Mouse (Mus musculus): ENCODE measurements around the gene Vps8. TPM values are rescaled to one million over a fixed set of nuclear protein-coding genes. Genes with fewer than 3 reads are reported as not detected.

Gene Vps8
- polyA plus RNA-seq, 1 experiment from 2014 or later: 33.1 TPM

- no peak overlapping the region for H3K27ac ChIP-seq (ENCODE audit: low read depth, low read length)
- ATAC-seq: no peak
- no peaks in the 10 kb centered on the region for H3K4me1 ChIP-seq (ENCODE audit: control insufficient read depth, insufficient read depth, low read depth, low read length)
- 91% methylated on average over 9 of the region's 9 CpGs for WGBS
- H3K36me3 ChIP-seq (ENCODE audit: control insufficient read depth, insufficient read depth, low read length): peaks cover 23% of the 10 kb centered on the region
- H3K4me3 ChIP-seq (ENCODE audit: low read length): no peak overlapping the region
- H3K27me3 ChIP-seq (replicated peaks; ENCODE audit: control insufficient read depth, insufficient read depth, low read length): no peaks in the 10 kb centered on the region
- no peak overlapping the region for H3K4me2 ChIP-seq (ENCODE audit: low read length)
- H3K9ac ChIP-seq (ENCODE audit: low read depth, low read length): no peak overlapping the region
- no peaks in the 10 kb centered on the region for H3K9me3 ChIP-seq (ENCODE audit: control insufficient read depth, low read length)
Observed at GRCm38 (mm10) chr16:21478376-21478775, 55.5 kb downstream of the Vps8 start.

- H3K4me1 ChIP-seq (ENCODE audit: control insufficient read depth, insufficient read depth, low read depth, low read length): no peaks in the 10 kb centered on the region
- no peaks in the 10 kb centered on the region for H3K27me3 ChIP-seq (replicated peaks; ENCODE audit: control insufficient read depth, insufficient read depth, low read length)
- WGBS: 94% methylated on average over 5 of the region's 5 CpGs
- 0 out of 2 replicates have a peak, but pooled peaks cover 5% of the 10 kb centered on the region for H3K36me3 ChIP-seq (ENCODE audit: control insufficient read depth, insufficient read depth, low read length)
- H3K9me3 ChIP-seq (ENCODE audit: control insufficient read depth, low read length): no peaks in the 10 kb centered on the region
- ATAC-seq: no peak
- no peak overlapping the region for H3K9ac ChIP-seq (ENCODE audit: low read depth, low read length)
- no peak overlapping the region for H3K4me3 ChIP-seq (ENCODE audit: low read length)
- no peak overlapping the region for H3K27ac ChIP-seq (ENCODE audit: low read depth, low read length)
- H3K4me2 ChIP-seq (ENCODE audit: low read length): no peak overlapping the region
Observed at GRCm38 (mm10) chr16:21483803-21484202, 60.9 kb downstream of the Vps8 start.

DNA sequence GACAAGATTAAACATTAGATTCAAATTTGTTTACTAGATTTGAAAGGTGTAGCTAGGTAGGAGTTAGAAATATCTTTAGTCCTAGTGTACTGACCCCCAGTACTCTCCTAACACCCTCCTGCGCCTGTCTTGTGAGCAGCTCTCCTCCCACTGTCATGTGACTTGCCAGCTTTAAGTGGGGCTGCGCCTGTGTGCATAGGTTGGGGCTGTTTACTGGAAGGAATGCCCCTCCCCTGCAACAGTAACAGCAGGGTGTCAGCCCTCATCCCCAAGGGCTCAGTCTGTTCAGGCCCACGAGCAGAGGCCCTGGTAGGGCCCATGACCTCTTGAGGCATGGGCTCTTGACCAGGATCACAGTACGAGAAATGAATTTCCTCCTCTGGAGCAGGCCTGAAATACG lies 62.8 kb downstream of the Vps8 start:
- 68% methylated on average over 5 of the region's 5 CpGs for WGBS
- no peak for ATAC-seq

GRCm38 (mm10) chr16:21488413-21488812 lies 65.5 kb downstream of the Vps8 start:
- 43% methylated on average over 4 of the region's 4 CpGs for WGBS
- Histone ChIP-seq H3K4me1 (ENCODE audit: control insufficient read depth, insufficient read depth, low read depth, low read length) (peaks cover 3% of the 10 kb centered on the region; the same call in 1 of the 2 replicates), H3K27me3 (replicated peaks; ENCODE audit: control insufficient read depth, insufficient read depth, low read length) (no peaks in the 10 kb centered on the region), H3K27ac (ENCODE audit: low read depth, low read length) (no peak overlapping the region), H3K4me3 (ENCODE audit: low read length) (no peak overlapping the region), H3K4me2 (ENCODE audit: low read length) (no peak overlapping the region), H3K9ac (ENCODE audit: low read depth, low read length) (no peak overlapping the region), H3K36me3 (ENCODE audit: control insufficient read depth, insufficient read depth, low read length) (0 out of 2 replicates have a peak, but pooled peaks cover 2% of the 10 kb centered on the region), H3K9me3 (ENCODE audit: control insufficient read depth, low read length) (no peaks in the 10 kb centered on the region)
- peak; percentile 64; the same call in 1 of the 2 replicates for ATAC-seq

More for the DNA sequence above, 62.8 kb downstream of the Vps8 start:
- Histone ChIP-seq H3K4me2 (ENCODE audit: low read length) (no peak overlapping the region), H3K27me3 (replicated peaks; ENCODE audit: control insufficient read depth, insufficient read depth, low read length) (no peaks in the 10 kb centered on the region), H3K9me3 (ENCODE audit: control insufficient read depth, low read length) (no peaks in the 10 kb centered on the region), H3K36me3 (ENCODE audit: control insufficient read depth, insufficient read depth, low read length) (0 out of 2 replicates have a peak, but pooled peaks cover 2% of the 10 kb centered on the region), H3K27ac (ENCODE audit: low read depth, low read length) (no peak overlapping the region), H3K4me1 (ENCODE audit: control insufficient read depth, insufficient read depth, low read depth, low read length) (no peaks in the 10 kb centered on the region), H3K9ac (ENCODE audit: low read depth, low read length) (no peak overlapping the region), H3K4me3 (ENCODE audit: low read length) (no peak overlapping the region)

- no peak overlapping the region for H3K27ac ChIP-seq (ENCODE audit: low read depth, low read length)
- no peak for ATAC-seq
- H3K27me3 ChIP-seq (replicated peaks; ENCODE audit: control insufficient read depth, insufficient read depth, low read length): no peaks in the 10 kb centered on the region
- no peak overlapping the region for H3K9ac ChIP-seq (ENCODE audit: low read depth, low read length)
- no peak overlapping the region for H3K4me3 ChIP-seq (ENCODE audit: low read length)
- 76% methylated on average over 5 of the region's 5 CpGs for WGBS
- H3K9me3 ChIP-seq (ENCODE audit: control insufficient read depth, low read length): no peaks in the 10 kb centered on the region
- peaks cover 3% of the 10 kb centered on the region; the same call in 1 of the 2 replicates for H3K4me1 ChIP-seq (ENCODE audit: control insufficient read depth, insufficient read depth, low read depth, low read length)
- no peaks in the 10 kb centered on the region for H3K36me3 ChIP-seq (ENCODE audit: control insufficient read depth, insufficient read depth, low read length)
- H3K4me2 ChIP-seq (ENCODE audit: low read length): no peak overlapping the region
Observed at GRCm38 (mm10) chr16:21492346-21492745, 69.4 kb downstream of the Vps8 start.

DNA sequence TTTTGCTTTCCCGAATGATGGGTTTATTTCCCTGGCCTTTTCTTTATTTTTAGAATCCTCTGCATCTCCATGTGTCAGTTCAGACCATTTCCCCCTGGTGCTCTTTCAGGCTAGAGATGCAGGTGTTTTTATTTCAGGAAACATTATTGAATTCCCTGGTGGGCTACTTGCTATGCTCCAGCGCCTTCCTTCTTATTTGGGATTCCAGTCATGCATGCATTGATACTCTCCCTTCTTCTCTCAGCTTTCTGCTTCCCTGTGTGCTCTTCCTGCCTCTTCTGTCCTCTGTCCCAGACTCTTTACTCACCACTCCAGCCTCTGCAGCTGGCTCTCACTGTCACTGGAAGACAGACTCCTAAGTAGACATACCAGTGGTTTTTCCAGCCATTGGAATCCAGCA lies 70.0 kb downstream of the Vps8 start:
- 28% methylated on average over 2 of the region's 2 CpGs for WGBS
- H3K36me3 ChIP-seq (ENCODE audit: control insufficient read depth, insufficient read depth, low read length): no peaks in the 10 kb centered on the region
- no peak overlapping the region; the same call in 1 of the 2 replicates for H3K9ac ChIP-seq (ENCODE audit: low read depth, low read length)
- no peak overlapping the region for H3K4me3 ChIP-seq (ENCODE audit: low read length)
- peak overlapping the region; percentile 39; the same call in 1 of the 2 replicates for H3K27ac ChIP-seq (ENCODE audit: low read depth, low read length)
- H3K27me3 ChIP-seq (replicated peaks; ENCODE audit: control insufficient read depth, insufficient read depth, low read length): no peaks in the 10 kb centered on the region
- no peaks in the 10 kb centered on the region for H3K9me3 ChIP-seq (ENCODE audit: control insufficient read depth, low read length)
- peak; percentile 58; the same call in 1 of the 2 replicates for ATAC-seq
- H3K4me2 ChIP-seq (ENCODE audit: low read length): no peak overlapping the region
- H3K4me1 ChIP-seq (ENCODE audit: control insufficient read depth, insufficient read depth, low read depth, low read length): peaks cover 3% of the 10 kb centered on the region; the same call in 1 of the 2 replicates

- WGBS: 95% methylated on average over 6 of the region's 6 CpGs
- H3K27ac ChIP-seq (ENCODE audit: low read depth, low read length): no peak overlapping the region
- no peaks in the 10 kb centered on the region for H3K36me3 ChIP-seq (ENCODE audit: control insufficient read depth, insufficient read depth, low read length)
- peaks cover 3% of the 10 kb centered on the region; the same call in 1 of the 2 replicates for H3K4me1 ChIP-seq (ENCODE audit: control insufficient read depth, insufficient read depth, low read depth, low read length)
- H3K4me3 ChIP-seq (ENCODE audit: low read length): no peak overlapping the region
- H3K9me3 ChIP-seq (ENCODE audit: control insufficient read depth, low read length): no peaks in the 10 kb centered on the region
- H3K4me2 ChIP-seq (ENCODE audit: low read length): no peak overlapping the region
- H3K27me3 ChIP-seq (replicated peaks; ENCODE audit: control insufficient read depth, insufficient read depth, low read length): no peaks in the 10 kb centered on the region
- H3K9ac ChIP-seq (ENCODE audit: low read depth, low read length): no peak overlapping the region
- no peak for ATAC-seq
Observed at GRCm38 (mm10) chr16:21494681-21495080, 71.8 kb downstream of the Vps8 start.

GRCm38 (mm10) chr16:21496799-21497198 lies 73.9 kb downstream of the Vps8 start:
- Histone ChIP-seq H3K4me2 (ENCODE audit: low read length) (no peak overlapping the region), H3K9me3 (ENCODE audit: control insufficient read depth, low read length) (no peaks in the 10 kb centered on the region), H3K27ac (ENCODE audit: low read depth, low read length) (no peak overlapping the region), H3K4me3 (ENCODE audit: low read length) (no peak overlapping the region), H3K9ac (ENCODE audit: low read depth, low read length) (no peak overlapping the region), H3K27me3 (replicated peaks; ENCODE audit: control insufficient read depth, insufficient read depth, low read length) (no peaks in the 10 kb centered on the region), H3K36me3 (ENCODE audit: control insufficient read depth, insufficient read depth, low read length) (peaks cover 4% of the 10 kb centered on the region; the same call in 1 of the 2 replicates), H3K4me1 (ENCODE audit: control insufficient read depth, insufficient read depth, low read depth, low read length) (peaks cover 3% of the 10 kb centered on the region; the same call in 1 of the 2 replicates)
- 87% methylated on average over 9 of the region's 9 CpGs for WGBS
- ATAC-seq: no peak

DNA sequence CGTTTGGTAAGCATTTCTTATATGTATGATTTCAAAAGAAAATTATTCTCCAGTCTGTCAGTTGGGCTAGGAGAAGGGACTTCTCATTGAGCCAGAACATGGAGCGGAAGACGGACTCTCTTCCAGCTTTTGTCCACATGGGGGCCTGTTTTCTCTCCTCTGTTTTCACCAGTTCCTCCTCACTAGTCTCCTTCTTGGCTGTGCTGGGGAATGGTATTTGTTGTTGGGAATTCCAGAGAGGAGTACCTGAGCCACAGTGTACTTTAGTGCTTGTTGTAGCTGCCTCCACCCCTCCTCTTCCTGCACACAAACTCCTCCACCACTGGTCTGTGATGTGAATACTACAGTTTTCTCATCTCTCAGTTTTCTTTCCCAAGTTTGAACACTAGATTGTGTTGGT lies 74.7 kb downstream of the Vps8 start:
- no peak overlapping the region for H3K27ac ChIP-seq (ENCODE audit: low read depth, low read length)
- H3K9ac ChIP-seq (ENCODE audit: low read depth, low read length): no peak overlapping the region
- ATAC-seq: no peak
- H3K4me3 ChIP-seq (ENCODE audit: low read length): no peak overlapping the region
- peaks cover 3% of the 10 kb centered on the region; the same call in 1 of the 2 replicates for H3K4me1 ChIP-seq (ENCODE audit: control insufficient read depth, insufficient read depth, low read depth, low read length)
- H3K4me2 ChIP-seq (ENCODE audit: low read length): no peak overlapping the region
- H3K36me3 ChIP-seq (ENCODE audit: control insufficient read depth, insufficient read depth, low read length): peaks cover 4% of the 10 kb centered on the region; the same call in 1 of the 2 replicates
- 73% methylated on average over 3 of the region's 3 CpGs for WGBS
- no peaks in the 10 kb centered on the region for H3K27me3 ChIP-seq (replicated peaks; ENCODE audit: control insufficient read depth, insufficient read depth, low read length)
- H3K9me3 ChIP-seq (ENCODE audit: control insufficient read depth, low read length): no peaks in the 10 kb centered on the region

Measured in hindbrain, embryonic 16.5 days (tissue).